Mouse (Mus musculus): ENCODE results near the gene Slc22a4. TPM values are rescaled to one million over a fixed set of nuclear protein-coding genes. Genes with fewer than 3 reads are reported as not detected.

The Slc22a4 gene
- polyA plus RNA-seq, 2 experiments, result 2.7 to 5.2 TPM

- ATAC-seq (ENCODE audit: low FRiP score, low read depth) (no peak), DNase-seq (ENCODE audit: low spot score) (no peak)
- no peak overlapping the region for H3K27ac ChIP-seq (replicated peaks; ENCODE audit: low read depth, low read length)
- peaks cover 54% of the 10 kb centered on the region for H3K36me3 ChIP-seq (ENCODE audit: control insufficient read depth, insufficient read depth, low read length)
- no peak for TF ChIP-seq POLR2A (IDR thresholded peaks at IDR 0.05; ENCODE audit: borderline replicate concordance, extremely low read depth, insufficient read depth, insufficient read length)
- H3K27me3 ChIP-seq (ENCODE audit: control insufficient read depth, insufficient read depth, low read length), result no peaks in the 10 kb centered on the region
- H3K4me3 ChIP-seq (replicated peaks; ENCODE audit: low read length), result no peak overlapping the region
- WGBS, result 58% methylated on average over 8 of the region's 8 CpGs
- no peaks in the 10 kb centered on the region for H3K9me3 ChIP-seq (ENCODE audit: control insufficient read depth, low read length)
- no peak overlapping the region for H3K9ac ChIP-seq (ENCODE audit: low read depth, low read length, severe bottlenecking)
- H3K4me1 ChIP-seq (ENCODE audit: control insufficient read depth, insufficient read depth, low read length), result peaks cover 44% of the 10 kb centered on the region
- H3K4me2 ChIP-seq (replicated peaks; ENCODE audit: low read depth, low read length, severe bottlenecking), result no peak overlapping the region
Observed at GRCm38 (mm10) chr11:54056132-54056531, 28.2 kb upstream of the Slc22a4 start.

- 36% methylated on average over 4 of the region's 6 CpGs for WGBS
- no peaks in the 10 kb centered on the region for H3K9me3 ChIP-seq (ENCODE audit: control insufficient read depth, low read length)
- H3K4me2 ChIP-seq (replicated peaks; ENCODE audit: low read depth, low read length, severe bottlenecking), result no peak overlapping the region
- peaks cover 27% of the 10 kb centered on the region for H3K4me1 ChIP-seq (ENCODE audit: control insufficient read depth, insufficient read depth, low read length)
- TF ChIP-seq POLR2A (IDR thresholded peaks at IDR 0.05; ENCODE audit: borderline replicate concordance, extremely low read depth, insufficient read depth, insufficient read length), result no peak
- ATAC-seq (ENCODE audit: low FRiP score, low read depth), result peak; percentile 31; the same call in 1 of the 2 replicates
- peak; percentile 43 for DNase-seq (ENCODE audit: low spot score)
- H3K4me3 ChIP-seq (replicated peaks; ENCODE audit: low read length), result no peak overlapping the region
- no peak overlapping the region for H3K9ac ChIP-seq (ENCODE audit: low read depth, low read length, severe bottlenecking)
- no peaks in the 10 kb centered on the region for H3K27me3 ChIP-seq (ENCODE audit: control insufficient read depth, insufficient read depth, low read length)
- H3K36me3 ChIP-seq (ENCODE audit: control insufficient read depth, insufficient read depth, low read length), result peaks cover 48% of the 10 kb centered on the region
- no peak overlapping the region for H3K27ac ChIP-seq (replicated peaks; ENCODE audit: low read depth, low read length)
Observed at GRCm38 (mm10) chr11:54054257-54054656, 26.4 kb upstream of the Slc22a4 start.

DNA sequence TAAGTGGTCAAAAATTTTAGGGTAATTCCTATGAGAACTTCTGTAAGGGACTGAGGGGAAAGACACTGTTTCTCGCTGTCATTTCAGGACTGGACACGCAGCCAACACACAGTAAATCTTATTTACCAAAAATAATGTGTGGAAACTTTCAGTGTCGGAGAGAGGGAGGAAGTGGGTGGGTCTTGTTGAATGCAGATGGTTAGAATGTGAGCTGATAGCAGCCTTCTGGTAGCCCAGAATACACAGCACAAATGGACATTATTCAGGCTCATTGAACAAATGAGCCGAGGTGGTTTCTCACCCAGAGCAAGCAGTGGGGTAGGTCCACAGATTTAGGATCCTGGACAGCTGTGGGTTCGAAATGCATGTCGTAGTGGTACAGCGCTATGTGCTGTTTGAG is 25.2 kb upstream of the Slc22a4 start:
- ATAC-seq (ENCODE audit: low FRiP score, low read depth), result no peak
- Histone ChIP-seq H3K4me3 (replicated peaks; ENCODE audit: low read length) (no peak overlapping the region), H3K9ac (ENCODE audit: low read depth, low read length, severe bottlenecking) (no peak overlapping the region), H3K9me3 (ENCODE audit: control insufficient read depth, low read length) (no peaks in the 10 kb centered on the region), H3K4me2 (replicated peaks; ENCODE audit: low read depth, low read length, severe bottlenecking) (no peak overlapping the region), H3K27ac (replicated peaks; ENCODE audit: low read depth, low read length) (no peak overlapping the region), H3K27me3 (ENCODE audit: control insufficient read depth, insufficient read depth, low read length) (no peaks in the 10 kb centered on the region), H3K4me1 (ENCODE audit: control insufficient read depth, insufficient read depth, low read length) (peaks cover 15% of the 10 kb centered on the region), H3K36me3 (ENCODE audit: control insufficient read depth, insufficient read depth, low read length) (peaks cover 47% of the 10 kb centered on the region)
- DNase-seq (ENCODE audit: low spot score), result no peak
- no peak for TF ChIP-seq POLR2A (IDR thresholded peaks at IDR 0.05; ENCODE audit: borderline replicate concordance, extremely low read depth, insufficient read depth, insufficient read length)
- 90% methylated on average over 7 of the region's 7 CpGs for WGBS

GRCm38 (mm10) chr11:54052128-54052527 is 24.2 kb upstream of the Slc22a4 start:
- DNase-seq (ENCODE audit: low spot score), result no peak
- Histone ChIP-seq H3K4me3 (replicated peaks; ENCODE audit: low read length) (no peak overlapping the region), H3K36me3 (ENCODE audit: control insufficient read depth, insufficient read depth, low read length) (peaks cover 47% of the 10 kb centered on the region), H3K9ac (ENCODE audit: low read depth, low read length, severe bottlenecking) (no peak overlapping the region), H3K27me3 (ENCODE audit: control insufficient read depth, insufficient read depth, low read length) (no peaks in the 10 kb centered on the region), H3K9me3 (ENCODE audit: control insufficient read depth, low read length) (no peaks in the 10 kb centered on the region), H3K27ac (replicated peaks; ENCODE audit: low read depth, low read length) (no peak overlapping the region), H3K4me1 (ENCODE audit: control insufficient read depth, insufficient read depth, low read length) (peaks cover 5% of the 10 kb centered on the region), H3K4me2 (replicated peaks; ENCODE audit: low read depth, low read length, severe bottlenecking) (no peak overlapping the region)
- WGBS, result 91% methylated on average over 5 of the region's 5 CpGs
- ATAC-seq (ENCODE audit: low FRiP score, low read depth), result no peak
- TF ChIP-seq POLR2A (IDR thresholded peaks at IDR 0.05; ENCODE audit: borderline replicate concordance, extremely low read depth, insufficient read depth, insufficient read length), result no peak

GRCm38 (mm10) chr11:54051161-54051560 is 23.3 kb upstream of the Slc22a4 start:
- Histone ChIP-seq H3K9me3 (ENCODE audit: control insufficient read depth, low read length) (no peaks in the 10 kb centered on the region), H3K9ac (ENCODE audit: low read depth, low read length, severe bottlenecking) (no peak overlapping the region), H3K36me3 (ENCODE audit: control insufficient read depth, insufficient read depth, low read length) (peaks cover 43% of the 10 kb centered on the region), H3K4me2 (replicated peaks; ENCODE audit: low read depth, low read length, severe bottlenecking) (no peak overlapping the region), H3K4me3 (replicated peaks; ENCODE audit: low read length) (no peak overlapping the region), H3K27me3 (ENCODE audit: control insufficient read depth, insufficient read depth, low read length) (no peaks in the 10 kb centered on the region), H3K27ac (replicated peaks; ENCODE audit: low read depth, low read length) (no peak overlapping the region), H3K4me1 (ENCODE audit: control insufficient read depth, insufficient read depth, low read length) (no peaks in the 10 kb centered on the region)
- ATAC-seq (ENCODE audit: low FRiP score, low read depth), result no peak
- no peak for DNase-seq (ENCODE audit: low spot score)
- no peak for TF ChIP-seq POLR2A (IDR thresholded peaks at IDR 0.05; ENCODE audit: borderline replicate concordance, extremely low read depth, insufficient read depth, insufficient read length)
- 84% methylated on average over 7 of the region's 7 CpGs for WGBS

GRCm38 (mm10) chr11:54050205-54050604 is 22.3 kb upstream of the Slc22a4 start:
- no peak for TF ChIP-seq POLR2A (IDR thresholded peaks at IDR 0.05; ENCODE audit: borderline replicate concordance, extremely low read depth, insufficient read depth, insufficient read length)
- DNase-seq (ENCODE audit: low spot score), result no peak
- ATAC-seq (ENCODE audit: low FRiP score, low read depth), result no peak
- no peak overlapping the region for H3K27ac ChIP-seq (replicated peaks; ENCODE audit: low read depth, low read length)
- no peaks in the 10 kb centered on the region for H3K27me3 ChIP-seq (ENCODE audit: control insufficient read depth, insufficient read depth, low read length)
- H3K36me3 ChIP-seq (ENCODE audit: control insufficient read depth, insufficient read depth, low read length), result peaks cover 34% of the 10 kb centered on the region
- no peak overlapping the region for H3K4me3 ChIP-seq (replicated peaks; ENCODE audit: low read length)
- WGBS, result 78% methylated on average over 2 of the region's 2 CpGs
- H3K4me1 ChIP-seq (ENCODE audit: control insufficient read depth, insufficient read depth, low read length), result no peaks in the 10 kb centered on the region
- H3K9ac ChIP-seq (ENCODE audit: low read depth, low read length, severe bottlenecking), result no peak overlapping the region
- H3K4me2 ChIP-seq (replicated peaks; ENCODE audit: low read depth, low read length, severe bottlenecking), result no peak overlapping the region
- no peaks in the 10 kb centered on the region for H3K9me3 ChIP-seq (ENCODE audit: control insufficient read depth, low read length)
